Comparison of ENCODE assay signal across 11 mouse cellular contexts in genomic region chr14:105851359-105852067, GRCm38 (mm10). TPM values are rescaled to one million over a fixed set of nuclear protein-coding genes. Genes with fewer than 3 reads are reported as not detected.
DNase-seq lines count a peak whose midpoint lies in the region; ATAC-seq and TF ChIP-seq lines count a peak whose summit lies in the region.
"Had no signal": no experiment of that assay in that cellular context is flagged by ENCODE, and none has a peak within 500 bp of the region (broad histone marks: within the 10 kb centered on the region; RNA-seq: fewer than 3 reads in every experiment).

No protein-coding gene starts in this region.

- H3K4me3 ChIP-seq in kidney, embryonic 16.5 days (ENCODE audit: low read length), result no peak overlapping the region
- H3K4me3 ChIP-seq in hindbrain, embryonic 11.5 days (ENCODE audit: low read depth, low read length), result no peak overlapping the region
- no peak overlapping the region for H3K4me3 ChIP-seq in midbrain, postnatal 0 days (ENCODE audit: low read depth, low read length)
- H3K4me3 ChIP-seq in gastrocnemius, adult 2 months, result no peak overlapping the region
- H3K4me3 ChIP-seq: intestine, embryonic 15.5 days; liver, embryonic 13.5 days had no signal

- H3K9me3 ChIP-seq in kidney, embryonic 16.5 days (ENCODE audit: low read length), result no peaks in the 10 kb centered on the region
- no peaks in the 10 kb centered on the region for H3K9me3 ChIP-seq in hindbrain, embryonic 11.5 days (ENCODE audit: control insufficient read depth, low read length)
- H3K9me3 ChIP-seq in midbrain, postnatal 0 days (ENCODE audit: low read length), result no peaks in the 10 kb centered on the region
- H3K9me3 ChIP-seq: intestine, embryonic 15.5 days; liver, embryonic 13.5 days had no signal

- H3K4me2 ChIP-seq in kidney, embryonic 16.5 days (replicated peaks; ENCODE audit: low read depth, low read length), result no peak overlapping the region
- H3K4me2 ChIP-seq in hindbrain, embryonic 11.5 days (replicated peaks; ENCODE audit: low read depth, low read length), result no peak overlapping the region
- H3K4me2 ChIP-seq in midbrain, postnatal 0 days (ENCODE audit: low read depth, low read length, poor library complexity, severe bottlenecking), result no peak overlapping the region
- H3K4me2 ChIP-seq: intestine, embryonic 15.5 days; liver, embryonic 13.5 days had no signal

- no peak for DNase-seq in kidney, postnatal 36 days
- peak; percentile 86 for DNase-seq in embryo, embryonic 10 days (ENCODE audit: low spot score)
- peak; percentile 78 for DNase-seq in hindbrain, embryonic 11.5 days (ENCODE audit: low spot score)
- DNase-seq in midbrain, postnatal 0 days (ENCODE audit: low spot score), result peak; percentile 40
- DNase-seq in layer of hippocampus, adult 9-10 months (ENCODE audit: low spot score), result no peak
- DNase-seq in layer of hippocampus, adult 11-12 months (ENCODE audit: low spot score), result no peak
- DNase-seq in gastrocnemius, adult 2 months, result no peak
- DNase-seq: liver, embryonic 13.5 days; right cerebral cortex, adult 18-20 months had no signal

- no peak overlapping the region for H3K9ac ChIP-seq in kidney, embryonic 16.5 days (replicated peaks; ENCODE audit: low read length)
- H3K9ac ChIP-seq in hindbrain, embryonic 11.5 days (ENCODE audit: low read depth, low read length), result no peak overlapping the region
- H3K9ac ChIP-seq in midbrain, postnatal 0 days (replicated peaks; ENCODE audit: low read length, poor library complexity, severe bottlenecking), result no peak overlapping the region
- H3K9ac ChIP-seq: intestine, embryonic 15.5 days; liver, embryonic 13.5 days had no signal

- H3K27me3 ChIP-seq in kidney, embryonic 16.5 days (ENCODE audit: insufficient read depth, low read length), result no peaks in the 10 kb centered on the region
- no peaks in the 10 kb centered on the region for H3K27me3 ChIP-seq in hindbrain, embryonic 11.5 days (ENCODE audit: control insufficient read depth, insufficient read depth, low read length)
- H3K27me3 ChIP-seq in midbrain, postnatal 0 days (ENCODE audit: insufficient read depth, low read length), result no peaks in the 10 kb centered on the region
- H3K27me3 ChIP-seq: intestine, embryonic 15.5 days; liver, embryonic 13.5 days had no signal

- peak overlapping the region; percentile 54 for H3K27ac ChIP-seq in kidney, embryonic 16.5 days (ENCODE audit: low read length)
- H3K27ac ChIP-seq in hindbrain, embryonic 11.5 days (ENCODE audit: low read depth, low read length), result peak overlapping the region; percentile 43
- no peak overlapping the region for H3K27ac ChIP-seq in midbrain, postnatal 0 days (ENCODE audit: low read depth, low read length)
- no peak overlapping the region for H3K27ac ChIP-seq in gastrocnemius, adult 2 months
- H3K27ac ChIP-seq: intestine, embryonic 15.5 days; liver, embryonic 13.5 days had no signal

- intact Hi-C loops in gastrocnemius, adult 2 months (cut with DNase I), result no loop called here

- TF ChIP-seq CTCF in midbrain, postnatal 0 days (IDR thresholded peaks at IDR 0.05), result no peak
- no peak for TF ChIP-seq CTCF in gastrocnemius, adult 2 months (IDR thresholded peaks at IDR 0.05)

- 30% methylated on average over 7 of the region's 7 CpGs for WGBS in kidney, embryonic 16.5 days
- WGBS in hindbrain, embryonic 11.5 days, result 16% methylated on average over 7 of the region's 7 CpGs
- 14% methylated on average over 7 of the region's 7 CpGs for WGBS in midbrain, postnatal 0 days

- peaks cover 8% of the 10 kb centered on the region; the same call in 1 of the 2 replicates for H3K4me1 ChIP-seq in kidney, embryonic 16.5 days (ENCODE audit: insufficient read depth, low read length)
- H3K4me1 ChIP-seq in hindbrain, embryonic 11.5 days (replicated peaks; ENCODE audit: control insufficient read depth, insufficient read depth, low read length), result no peaks in the 10 kb centered on the region
- H3K4me1 ChIP-seq in midbrain, postnatal 0 days (ENCODE audit: insufficient read depth, low read length), result no peaks in the 10 kb centered on the region
- H3K4me1 ChIP-seq: intestine, embryonic 15.5 days; liver, embryonic 13.5 days had no signal

- no peaks in the 10 kb centered on the region for H3K36me3 ChIP-seq in kidney, embryonic 16.5 days (ENCODE audit: insufficient read depth, low read length)
- H3K36me3 ChIP-seq in hindbrain, embryonic 11.5 days (ENCODE audit: control insufficient read depth, insufficient read depth, low read length), result no peaks in the 10 kb centered on the region
- no peaks in the 10 kb centered on the region for H3K36me3 ChIP-seq in midbrain, postnatal 0 days (ENCODE audit: insufficient read depth, low read length)
- H3K36me3 ChIP-seq: intestine, embryonic 15.5 days; liver, embryonic 13.5 days had no signal

- peak; percentile 74; the same call in 1 of the 2 replicates for ATAC-seq in kidney, embryonic 16.5 days (ENCODE audit: low FRiP score, low TSS enrichment)
- ATAC-seq in hindbrain, embryonic 11.5 days (ENCODE audit: low FRiP score), result peak; percentile 91
- no peak for ATAC-seq in midbrain, postnatal 0 days (ENCODE audit: low FRiP score)
- ATAC-seq: intestine, embryonic 15.5 days had no signal

RNA-seq across cellular contexts. Expression of gene Spry2, which starts 45.1 kb away (rescaled TPM):
- polyA plus RNA-seq in kidney, embryonic 16.5 days (2015; fragmentation: Nextera tagmentation; extraction: Ambion mirVana), result 40.1 and 49.0 TPM in 2 replicates
- 37.4 and 37.7 TPM in 2 replicates for polyA plus RNA-seq in hindbrain, embryonic 11.5 days (2014; fragmentation: Nextera tagmentation; extraction: Ambion mirVana)
- 20.2 and 24.3 TPM in 2 replicates for total RNA-seq in midbrain, postnatal 0 days (2014; rRNA removed)
- polyA plus RNA-seq in midbrain, postnatal 0 days (2015; fragmentation: Nextera tagmentation; extraction: Ambion mirVana), result 38.1 and 39.2 TPM in 2 replicates
- 10 to 100 TPM; 16.8 to 21.8 TPM for total RNA-seq in gastrocnemius, adult 2 months (2021)

Comparison
In these comparisons a context has a peak if more than half of its experiments do, and no peak if none do; other contexts are left out.
1. H3K27ac ChIP-seq: peak in kidney, embryonic 16.5 days (single experiment) and hindbrain, embryonic 11.5 days (single experiment); none in midbrain, postnatal 0 days (single experiment) and gastrocnemius, adult 2 months (single experiment).
2. DNase-seq: peak in embryo, embryonic 10 days (single experiment), hindbrain, embryonic 11.5 days (single experiment) and midbrain, postnatal 0 days (single experiment); none in kidney, postnatal 36 days (0 of 2), layer of hippocampus, adult 9-10 months (single experiment), layer of hippocampus, adult 11-12 months (single experiment) and gastrocnemius, adult 2 months (single experiment).